Comparison of ENCODE assay signal across 20 mouse cellular contexts in the genomic region with DNA sequence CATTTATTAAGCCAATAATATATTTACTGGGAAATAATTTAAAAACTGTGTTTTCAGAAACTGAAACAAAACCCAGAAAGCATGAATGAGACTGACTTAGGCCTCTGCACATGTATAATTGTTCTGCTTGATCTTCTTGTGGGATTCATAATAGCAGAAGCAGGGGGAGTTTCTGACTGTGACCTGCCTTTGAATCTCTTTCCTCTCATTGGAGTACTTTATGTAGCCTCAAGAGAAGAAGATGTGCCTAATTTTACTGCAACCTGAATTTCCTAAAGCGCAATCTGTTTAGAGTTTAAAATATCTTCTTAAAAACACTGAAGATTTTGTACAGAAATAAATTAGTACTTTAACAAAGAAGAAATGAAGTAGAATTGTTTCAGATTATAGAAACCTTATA.
DNase-seq lines count a peak whose midpoint lies in the region; ATAC-seq lines count a peak whose summit lies in the region.
"Had no signal": no experiment of that assay in that cellular context is flagged by ENCODE, and none has a peak within 500 bp of the region (broad histone marks: within the 10 kb centered on the region; RNA-seq: fewer than 3 reads in every experiment).

No protein-coding gene starts in this region.

- peak; percentile 76 for ATAC-seq in frontal cortex, adult (ENCODE audit: low TSS enrichment)
- ATAC-seq: activated CD4-positive, CD25-positive, alpha-beta regulatory T cell, adult 4 months; CD4-positive, CD25-positive, alpha-beta regulatory T cell, adult 4 months; Patski had no signal

- no peak for DNase-seq in frontal cortex, postnatal 25 days (ENCODE audit: low spot score in 2 of 2)
- DNase-seq in brain, adult 2 months (ENCODE audit: low read depth, low spot score), result peak; percentile 47
- DNase-seq in telencephalon, adult 2 months (ENCODE audit: low read depth, low spot score), result peak; percentile 35
- DNase-seq in right cerebral cortex, postnatal 14 days, result no peak
- DNase-seq in testis, postnatal 14 days (ENCODE audit: low spot score), result no peak
- DNase-seq: adrenal gland, adult 2 months; adrenal gland, adult 8-10 months; adrenal gland, postnatal 10 days; adrenal gland, postnatal 14 days; adrenal gland, postnatal 25 days; adrenal gland, postnatal 36 days; B cell, adult 2 months; cerebellum, adult 11 months; cerebellum, adult 11-12 months; cerebellum, adult 18-20 months; cerebellum, adult 2 months had no signal

Comparison
In these comparisons a context has a peak if more than half of its experiments do, and no peak if none do; other contexts are left out.
1. DNase-seq: peak in brain, adult 2 months (single experiment) and telencephalon, adult 2 months (single experiment); none in frontal cortex, postnatal 25 days (0 of 2), right cerebral cortex, postnatal 14 days (single experiment) and testis, postnatal 14 days (single experiment).